Mouse (Mus musculus): ENCODE results near the gene 4933405L10Rik. TPM values are rescaled to one million over a fixed set of nuclear protein-coding genes. Genes with fewer than 3 reads are reported as not detected.

Gene 4933405L10Rik
- polyA plus RNA-seq, 1 experiment from 2014 or later = not detected

- H3K9me3 ChIP-seq (ENCODE audit: low read length) = no peaks in the 10 kb centered on the region
- no peak for ATAC-seq
Observed at GRCm38 (mm10) chr8:105754688-105755087, 47.2 kb downstream of the 4933405L10Rik start.

GRCm38 (mm10) chr8:105757796-105758276 is 50.4 kb downstream of the 4933405L10Rik start:
- Histone ChIP-seq H3K9ac (replicated peaks) (peak overlapping the region; percentile 82), H3K27ac (ENCODE audit: low read depth) (no peak overlapping the region), H3K4me1 (ENCODE audit: insufficient read depth) (peaks cover 12% of the 10 kb centered on the region), H3K9me3 (ENCODE audit: low read length) (no peaks in the 10 kb centered on the region), H3K36me3 (replicated peaks; ENCODE audit: insufficient read depth, low read length) (no peaks in the 10 kb centered on the region), H3K4me2 (ENCODE audit: low read depth, low read length) (peak overlapping the region; percentile 100), H3K4me3 (ENCODE audit: low read depth, low read length) (peak overlapping the region; percentile 94), H3K27me3 (ENCODE audit: insufficient read depth, low read length) (no peaks in the 10 kb centered on the region)
- WGBS (ENCODE audit: insufficient replicate concordance) = 6% methylated on average over 12 of the region's 12 CpGs
- no peak for DNase-seq
- TF ChIP-seq CTCF (IDR thresholded peaks at IDR 0.05; ENCODE audit: low read depth) (no peak), EP300 (IDR thresholded peaks at IDR 0.05; ENCODE audit: low read depth) (no peak)
- ATAC-seq = no peak

More at GRCm38 (mm10) chr8:105754688-105755087, 47.2 kb downstream of the 4933405L10Rik start:
- Histone ChIP-seq H3K4me2 (ENCODE audit: low read depth, low read length) (no peak overlapping the region), H3K27me3 (ENCODE audit: insufficient read depth, low read length) (no peaks in the 10 kb centered on the region), H3K4me3 (ENCODE audit: low read depth, low read length) (no peak overlapping the region), H3K4me1 (ENCODE audit: insufficient read depth) (peaks cover 21% of the 10 kb centered on the region), H3K27ac (ENCODE audit: low read depth) (no peak overlapping the region), H3K36me3 (replicated peaks; ENCODE audit: insufficient read depth, low read length) (no peaks in the 10 kb centered on the region), H3K9ac (replicated peaks) (no peak overlapping the region)
- no peak for DNase-seq
- WGBS (ENCODE audit: insufficient replicate concordance) = 48% methylated on average over 2 of the region's 2 CpGs
- TF ChIP-seq CTCF (IDR thresholded peaks at IDR 0.05; ENCODE audit: low read depth) = no peak
- TF ChIP-seq EP300 (IDR thresholded peaks at IDR 0.05; ENCODE audit: low read depth) = no peak

- Histone ChIP-seq H3K9ac (replicated peaks) (peak within 1 kb of the TSS; percentile 82), H3K4me2 (ENCODE audit: low read depth, low read length) (peak within 1 kb of the TSS; percentile 100), H3K27ac (ENCODE audit: low read depth) (0 out of 2 replicates have a peak within 1 kb of the TSS, but pooled peaks have one; percentile 49), H3K4me3 (ENCODE audit: low read depth, low read length) (peak within 1 kb of the TSS; percentile 94), H3K27me3 (ENCODE audit: insufficient read depth, low read length) (no peaks in the 10 kb centered on the region), H3K36me3 (replicated peaks; ENCODE audit: insufficient read depth, low read length) (no peaks in the 10 kb centered on the region), H3K9me3 (ENCODE audit: low read length) (no peaks in the 10 kb centered on the region), H3K4me1 (ENCODE audit: insufficient read depth) (peaks cover 12% of the 10 kb centered on the region)
- WGBS (ENCODE audit: insufficient replicate concordance) = 5% methylated on average over 54 of the region's 57 CpGs
- peak; percentile 97 for DNase-seq
- ATAC-seq = peak; percentile 99
- TF ChIP-seq EP300 (IDR thresholded peaks at IDR 0.05; ENCODE audit: low read depth) (no peak), CTCF (IDR thresholded peaks at IDR 0.05; ENCODE audit: low read depth) (no peak)
Observed at GRCm38 (mm10) chr8:105758277-105759108, 51.0 kb downstream of the 4933405L10Rik start, which contains the start of gene Gfod2. Gfod2 (minus strand) TSS chr8:105758664.

Other genes with a start within 250 kb of the 4933405L10Rik start
- gene Tppp3, start 236.1 kb upstream of the 4933405L10Rik start, polyA plus RNA-seq (2015; fragmentation: Nextera tagmentation; extraction: Ambion mirVana) = 1.4 and 3.8 TPM in 2 replicates
- gene Zdhhc1, start 210.8 kb upstream of the 4933405L10Rik start, polyA plus RNA-seq (2015; fragmentation: Nextera tagmentation; extraction: Ambion mirVana) = 2.1 and 2.3 TPM in 2 replicates
- gene Hsd11b2, start 188.9 kb upstream of the 4933405L10Rik start, polyA plus RNA-seq (2015; fragmentation: Nextera tagmentation; extraction: Ambion mirVana) = 0.13 TPM in 1 of 2 replicates, not detected in the other
- gene Atp6v0d1, start 141.6 kb upstream of the 4933405L10Rik start, polyA plus RNA-seq (2015; fragmentation: Nextera tagmentation; extraction: Ambion mirVana) = 48.0 and 50.2 TPM in 2 replicates
- 6.2 and 6.8 TPM in 2 replicates for gene Ripor1, start 102.4 kb upstream of the 4933405L10Rik start, polyA plus RNA-seq (2015; fragmentation: Nextera tagmentation; extraction: Ambion mirVana)
- gene Ctcf, start 71.1 kb upstream of the 4933405L10Rik start, polyA plus RNA-seq (2015; fragmentation: Nextera tagmentation; extraction: Ambion mirVana) = 41.1 and 42.2 TPM in 2 replicates
- 0.17 TPM in 1 of 2 replicates, not detected in the other for gene Agrp, start 70.3 kb upstream of the 4933405L10Rik start, polyA plus RNA-seq (2015; fragmentation: Nextera tagmentation; extraction: Ambion mirVana)
- 0.73 and 0.88 TPM in 2 replicates for gene Carmil2, start 21.4 kb upstream of the 4933405L10Rik start, polyA plus RNA-seq (2015; fragmentation: Nextera tagmentation; extraction: Ambion mirVana)
- 20.6 and 22.4 TPM in 2 replicates for gene Acd, start 6.6 kb upstream of the 4933405L10Rik start, polyA plus RNA-seq (2015; fragmentation: Nextera tagmentation; extraction: Ambion mirVana)
- gene Pard6a, start 6.5 kb upstream of the 4933405L10Rik start, polyA plus RNA-seq (2015; fragmentation: Nextera tagmentation; extraction: Ambion mirVana) = 5.0 and 6.6 TPM in 2 replicates
- gene Enkd1, start 555 bp downstream of the 4933405L10Rik start, polyA plus RNA-seq (2015; fragmentation: Nextera tagmentation; extraction: Ambion mirVana) = 2.9 and 3.3 TPM in 2 replicates
- 2.4 and 2.9 TPM in 2 replicates for gene Gfod2, start 51.0 kb downstream of the 4933405L10Rik start, polyA plus RNA-seq (2015; fragmentation: Nextera tagmentation; extraction: Ambion mirVana)
- 18.9 and 20.9 TPM in 2 replicates for gene Ranbp10, start 119.7 kb downstream of the 4933405L10Rik start, polyA plus RNA-seq (2015; fragmentation: Nextera tagmentation; extraction: Ambion mirVana)
- not detected in 2 replicates for gene Tsnaxip1, start 120.1 kb downstream of the 4933405L10Rik start, polyA plus RNA-seq (2015; fragmentation: Nextera tagmentation; extraction: Ambion mirVana)
- 8.9 and 9.0 TPM in 2 replicates for gene Cenpt, start 145.6 kb downstream of the 4933405L10Rik start, polyA plus RNA-seq (2015; fragmentation: Nextera tagmentation; extraction: Ambion mirVana)
- gene Thap11, start 147.5 kb downstream of the 4933405L10Rik start, polyA plus RNA-seq (2015; fragmentation: Nextera tagmentation; extraction: Ambion mirVana) = 19.6 and 21.5 TPM in 2 replicates
- 67.6 and 71.9 TPM in 2 replicates for gene Nutf2, start 152.9 kb downstream of the 4933405L10Rik start, polyA plus RNA-seq (2015; fragmentation: Nextera tagmentation; extraction: Ambion mirVana)
- gene Edc4, start 173.2 kb downstream of the 4933405L10Rik start, polyA plus RNA-seq (2015; fragmentation: Nextera tagmentation; extraction: Ambion mirVana) = 5.8 and 7.2 TPM in 2 replicates
- not detected in 2 replicates for gene Nrn1l, start 185.9 kb downstream of the 4933405L10Rik start, polyA plus RNA-seq (2015; fragmentation: Nextera tagmentation; extraction: Ambion mirVana)
- 11.5 and 11.8 TPM in 2 replicates for gene Pskh1, start 192.8 kb downstream of the 4933405L10Rik start, polyA plus RNA-seq (2015; fragmentation: Nextera tagmentation; extraction: Ambion mirVana)
- gene Ctrl, start 226.2 kb downstream of the 4933405L10Rik start, polyA plus RNA-seq (2015; fragmentation: Nextera tagmentation; extraction: Ambion mirVana) = 0.16 and 0.31 TPM in 2 replicates
- gene Psmb10, start 230.8 kb downstream of the 4933405L10Rik start, polyA plus RNA-seq (2015; fragmentation: Nextera tagmentation; extraction: Ambion mirVana) = 57.1 and 62.0 TPM in 2 replicates
- 322 and 346 TPM in 2 replicates for gene Lcat, start 235.7 kb downstream of the 4933405L10Rik start, polyA plus RNA-seq (2015; fragmentation: Nextera tagmentation; extraction: Ambion mirVana)